Mouse (Mus musculus) cerebellum, adult 2 months (tissue): ENCODE data around the gene Rufy2.

Experiments
- CTCF ChIP-seq: fragments of 200-500 bp; IDR thresholded peaks from 2 replicates; pipeline ENCODE4 v1.5.1; 2011; ENCODE audit warnings: low read depth, mild to moderate bottlenecking, control low read depth, low read length, moderate library complexity, borderline replicate concordance; ENCODE audit not compliant: insufficient read depth
- POLR2A ChIP-seq: fragments of 200-500 bp; IDR thresholded peaks from 2 replicates; pipeline ENCODE4 v1.6.1; 2011; ENCODE audit warnings: low read length, control low read depth, borderline replicate concordance; ENCODE audit not compliant: insufficient read depth

GRCm38 (mm10) chr10:62984495-62984894 is 4.5 kb downstream of the Rufy2 start:
- TF ChIP-seq CTCF = no peak
- TF ChIP-seq POLR2A = no peak
